8 mouse cellular contexts compared by ENCODE assay signal in genomic region chr3:88082663-88083062, GRCm38 (mm10). TPM values are rescaled to one million over a fixed set of nuclear protein-coding genes. Genes with fewer than 3 reads are reported as not detected.
A peak's percentile ranks its signal among the peaks of the same experiment; 100 is the strongest.
DNase-seq lines count a peak whose midpoint lies in the region; ATAC-seq and TF ChIP-seq lines count a peak whose summit lies in the region.

No protein-coding gene starts in this region.

- no peak for TF ChIP-seq CTCF in CH12.LX (conservative IDR thresholded peaks at IDR 0.05 in 1 of 2, IDR thresholded peaks at IDR 0.05 in 1 of 2; ENCODE audit: low read depth in 2 of 2, low read length in 2 of 2)
- no peak for TF ChIP-seq CTCF in small intestine, adult 2 months (IDR thresholded peaks at IDR 0.05; ENCODE audit: extremely low read depth, insufficient read length, insufficient replicate concordance, low read depth, low read length)

- peaks cover 12% of the 10 kb centered on the region for H3K27me3 ChIP-seq in CH12.LX (replicated peaks)
- H3K27me3 ChIP-seq in heart, embryonic 15.5 days: no peaks in the 10 kb centered on the region
- H3K27me3 ChIP-seq in liver, embryonic 15.5 days: peaks cover 4% of the 10 kb centered on the region
- 0 out of 2 replicates have a peak, but pooled peaks cover under 1% of the 10 kb centered on the region for H3K27me3 ChIP-seq in small intestine, adult 2 months (ENCODE audit: control insufficient read depth, insufficient read depth, low read length)

- TF ChIP-seq RAD21 in CH12.LX (IDR thresholded peaks at IDR 0.05; ENCODE audit: low read depth, low read length): no peak

- dilution Hi-C loops in CH12.LX (cut with MboI; ENCODE audit: extremely low pct_ligation_motif_present, extremely low pct_unique_long_range_greater_than_20kb, low sequenced_read_pairs): no loop called here

- peak; percentile 41; the same call in 1 of the 2 replicates for ATAC-seq in heart, embryonic 15.5 days (replicated peaks; ENCODE audit: insufficient number of reproducible peaks, insufficient read depth, low FRiP score, low read depth)
- peak; percentile 41 for ATAC-seq in liver, embryonic 15.5 days (ENCODE audit: insufficient read depth)

- peak overlapping the region; percentile 66; the same call in 1 of the 2 replicates for H3K27ac ChIP-seq in CH12.LX (ENCODE audit: insufficient read depth, low read depth)
- 0 out of 2 replicates have a peak overlapping the region, but pooled peaks have one; percentile 4 for H3K27ac ChIP-seq in heart, embryonic 15.5 days
- H3K27ac ChIP-seq in liver, embryonic 15.5 days (replicated peaks): 0 out of 2 replicates have a peak overlapping the region, but pooled peaks have one; percentile 56
- H3K27ac ChIP-seq in small intestine, adult 2 months (ENCODE audit: insufficient read depth, low read depth, low read length): peak overlapping the region; percentile 6; the same call in 1 of the 2 replicates

- WGBS in heart, embryonic 15.5 days: 6% methylated on average over 4 of the region's 4 CpGs
- WGBS in liver, embryonic 15.5 days (ENCODE audit: insufficient replicate concordance): 16% methylated on average over 4 of the region's 4 CpGs
- 5% methylated on average over 4 of the region's 4 CpGs for WGBS in small intestine, adult 2 months

- no peak for TF ChIP-seq POLR2A in CH12.LX (IDR thresholded peaks at IDR 0.05; ENCODE audit: low read depth, low read length)
- TF ChIP-seq POLR2A in small intestine, adult 2 months (IDR thresholded peaks at IDR 0.05; ENCODE audit: low read depth, low read length): no peak

- H3K9me3 ChIP-seq in CH12.LX (replicated peaks; ENCODE audit: low read length): no peaks in the 10 kb centered on the region
- H3K9me3 ChIP-seq in heart, embryonic 15.5 days (replicated peaks): no peaks in the 10 kb centered on the region
- H3K9me3 ChIP-seq in liver, embryonic 15.5 days (replicated peaks): no peaks in the 10 kb centered on the region

- H3K4me3 ChIP-seq in CH12.LX (replicated peaks in 1 of 3; ENCODE audit: low read depth in 2 of 3, low read length in 2 of 3, poor library complexity in 1 of 3): peak overlapping the region; percentile 56 to 76 (median 66)
- H3K4me3 ChIP-seq in heart, embryonic 15.5 days: peak overlapping the region; percentile 63
- peak overlapping the region; percentile 76 for H3K4me3 ChIP-seq in liver, embryonic 15.5 days (replicated peaks)
- H3K4me3 ChIP-seq in small intestine, adult 2 months (ENCODE audit: low read depth, low read length): peak overlapping the region; percentile 74

- DNase-seq in CH12.LX (ENCODE audit: extremely low read depth): peak; percentile 88
- DNase-seq in c-Kit-positive CD71-negative TER-119-negative erythroid progenitor cells, embryonic 14.5 days (ENCODE audit: low read depth): peak; percentile 35
- DNase-seq in right cerebral cortex, postnatal 10 days (ENCODE audit: low spot score in 2 of 2): no peak
- DNase-seq in gastrocnemius, postnatal 36 days: no peak
- no peak for DNase-seq in adrenal gland, postnatal 25 days

- peak overlapping the region; percentile 1; the same call in 1 of the 2 replicates for H3K9ac ChIP-seq in CH12.LX (ENCODE audit: insufficient read depth, low read depth)
- H3K9ac ChIP-seq in heart, embryonic 15.5 days: peak overlapping the region; percentile 56
- H3K9ac ChIP-seq in liver, embryonic 15.5 days: peak overlapping the region; percentile 62

- in situ Hi-C loops in CH12.LX (cut with MboI; ENCODE audit: low pct_ligation_motif_present, low pct_unique_long_range_greater_than_20kb, low sequenced_read_pairs): loop anchor here (5.0 kb wide), 1 partner anchor 60 kb away; no protein-coding TSS in a partner anchor

- peak; percentile 64 for TF ChIP-seq EP300 in CH12.LX (IDR thresholded peaks at IDR 0.05; ENCODE audit: low read length)

- H3K36me3 ChIP-seq in CH12.LX (replicated peaks in 1 of 2; ENCODE audit: control insufficient read depth in 1 of 2, insufficient read depth in 1 of 2, low read length in 1 of 2): peaks cover 0 to 24% of the 10 kb centered on the region in 2 experiments
- peaks cover 28% of the 10 kb centered on the region for H3K36me3 ChIP-seq in heart, embryonic 15.5 days
- H3K36me3 ChIP-seq in liver, embryonic 15.5 days (replicated peaks): 0 out of 2 replicates have a peak, but pooled peaks cover 21% of the 10 kb centered on the region
- H3K36me3 ChIP-seq in small intestine, adult 2 months (ENCODE audit: control insufficient read depth, insufficient read depth, low read length): no peaks in the 10 kb centered on the region

- intact Hi-C loops in gastrocnemius, postnatal 36 days (cut with DNase I): no loop called here

- peak overlapping the region; percentile 65 for H3K4me2 ChIP-seq in CH12.LX (ENCODE audit: insufficient read depth, low read depth, poor library complexity, severe bottlenecking)
- H3K4me2 ChIP-seq in heart, embryonic 15.5 days: peak overlapping the region; percentile 84
- H3K4me2 ChIP-seq in liver, embryonic 15.5 days: peak overlapping the region; percentile 87

- H3K79me2 ChIP-seq in CH12.LX (replicated peaks; ENCODE audit: control insufficient read depth, extremely low read depth, insufficient read depth, poor library complexity, severe bottlenecking): no peaks in the 10 kb centered on the region

- peaks cover 10 to 40% of the 10 kb centered on the region in 2 experiments for H3K4me1 ChIP-seq in CH12.LX (ENCODE audit: control insufficient read depth in 1 of 2, insufficient read depth in 2 of 2)
- peaks cover 17% of the 10 kb centered on the region for H3K4me1 ChIP-seq in heart, embryonic 15.5 days (replicated peaks)
- peaks cover 23% of the 10 kb centered on the region for H3K4me1 ChIP-seq in liver, embryonic 15.5 days (replicated peaks)
- H3K4me1 ChIP-seq in small intestine, adult 2 months (ENCODE audit: control insufficient read depth, insufficient read depth, insufficient read length, low read length): no peaks in the 10 kb centered on the region; the same call in 1 of the 2 replicates

TF ChIP-seq in CH12.LX, 34 proteins besides CTCF, POLR2A, EP300 and RAD21 (continues in another document):
- no peak for TF ChIP-seq NELFE (IDR thresholded peaks at IDR 0.05; ENCODE audit: low read depth, low read length)
- no peak for TF ChIP-seq SMC3 (IDR thresholded peaks at IDR 0.05; ENCODE audit: low read depth, low read length)
- no peak for TF ChIP-seq USF2 (conservative IDR thresholded peaks at IDR 0.05; ENCODE audit: low read depth, low read length)
- TF ChIP-seq MYC (IDR thresholded peaks at IDR 0.05; ENCODE audit: low read depth, low read length): peak; percentile 83; the same call in 1 of the 2 replicates
- TF ChIP-seq HCFC1 (IDR thresholded peaks at IDR 0.05; ENCODE audit: low read depth, low read length): peak; percentile 45
- TF ChIP-seq NRF1 (IDR thresholded peaks at IDR 0.05; ENCODE audit: low read depth, low read length): peak; percentile 31; the same call in 1 of the 2 replicates
- peak; percentile 92 for TF ChIP-seq SIN3A (IDR thresholded peaks at IDR 0.05; ENCODE audit: low read length)
- TF ChIP-seq MAX (IDR thresholded peaks at IDR 0.05; ENCODE audit: low read length): peak; percentile 48
- TF ChIP-seq PAX5 (IDR thresholded peaks at IDR 0.05; ENCODE audit: low read length): no peak

RNA-seq across cellular contexts. Expression of gene Iqgap3, which starts 0.9 kb away (rescaled TPM):
- 15.9 and 21.9 TPM in 2 replicates for total RNA-seq in CH12.LX (2012; rRNA removed)
- total RNA-seq in CH12.LX (2014; rRNA removed): 12.1 and 13.0 TPM in 2 replicates
- polyA plus RNA-seq in CH12.LX (2012; ENCODE audit: insufficient read length, low read depth): 16.1 and 18.3 TPM in 2 replicates
- polyA plus RNA-seq in heart, embryonic 15.5 days (2015; fragmentation: Nextera tagmentation; extraction: Ambion mirVana): 21.1 and 25.1 TPM in 2 replicates
- polyA plus RNA-seq in liver, embryonic 15.5 days (2015; fragmentation: Nextera tagmentation; extraction: Ambion mirVana): 7.3 and 8.0 TPM in 2 replicates
- 7.1 and 14.6 TPM in 2 replicates for polyA plus RNA-seq in small intestine, adult 2 months (2012; rRNA removed)
- total RNA-seq in gastrocnemius, postnatal 36 days (2021): under 1 TPM; 0.64 TPM
- total RNA-seq in adrenal gland, postnatal 25 days (2021): 4.5 and 5.9 TPM in 2 replicates

RNA-seq across cellular contexts. Expression of gene Ttc24, which starts 4.6 kb away (rescaled TPM):
- total RNA-seq in CH12.LX (2012; rRNA removed) (not detected in 2 replicates), CH12.LX (2014; rRNA removed) (not detected in 2 replicates)
- polyA plus RNA-seq in CH12.LX (2012; ENCODE audit: insufficient read length, low read depth): not detected in 2 replicates
- polyA plus RNA-seq in heart, embryonic 15.5 days (2015; fragmentation: Nextera tagmentation; extraction: Ambion mirVana): 0.32 TPM in 1 of 2 replicates, not detected in the other
- polyA plus RNA-seq in liver, embryonic 15.5 days (2015; fragmentation: Nextera tagmentation; extraction: Ambion mirVana): not detected in 2 replicates
- not detected in 2 replicates for polyA plus RNA-seq in small intestine, adult 2 months (2012; rRNA removed)
- not detected for total RNA-seq in gastrocnemius, postnatal 36 days (2021)
- not detected in 2 replicates for total RNA-seq in adrenal gland, postnatal 25 days (2021)

RNA-seq across cellular contexts. Expression of gene Naxe, which starts 24.4 kb away (rescaled TPM):
- total RNA-seq in CH12.LX (2012; rRNA removed): 98.1 and 124 TPM in 2 replicates
- total RNA-seq in CH12.LX (2014; rRNA removed): 65.6 and 71.0 TPM in 2 replicates
- 80.5 and 91.3 TPM in 2 replicates for polyA plus RNA-seq in CH12.LX (2012; ENCODE audit: insufficient read length, low read depth)
- 137 and 155 TPM in 2 replicates for polyA plus RNA-seq in heart, embryonic 15.5 days (2015; fragmentation: Nextera tagmentation; extraction: Ambion mirVana)
- 75.0 and 81.5 TPM in 2 replicates for polyA plus RNA-seq in liver, embryonic 15.5 days (2015; fragmentation: Nextera tagmentation; extraction: Ambion mirVana)
- polyA plus RNA-seq in small intestine, adult 2 months (2012; rRNA removed): 25.4 and 41.6 TPM in 2 replicates
- total RNA-seq in gastrocnemius, postnatal 36 days (2021): 10 to 100 TPM; 36.3 to 37.9 TPM
- 126 and 140 TPM in 2 replicates for total RNA-seq in adrenal gland, postnatal 25 days (2021)

RNA-seq across cellular contexts. Expression of gene Gpatch4, which starts 39.8 kb away (rescaled TPM):
- total RNA-seq in CH12.LX (2012; rRNA removed) (49.1 and 64.2 TPM in 2 replicates), CH12.LX (2014; rRNA removed) (20.3 and 21.6 TPM in 2 replicates)
- 128 and 182 TPM in 2 replicates for polyA plus RNA-seq in CH12.LX (2012; ENCODE audit: insufficient read length, low read depth)
- 15.4 and 20.6 TPM in 2 replicates for polyA plus RNA-seq in heart, embryonic 15.5 days (2015; fragmentation: Nextera tagmentation; extraction: Ambion mirVana)
- 14.3 and 18.1 TPM in 2 replicates for polyA plus RNA-seq in liver, embryonic 15.5 days (2015; fragmentation: Nextera tagmentation; extraction: Ambion mirVana)
- polyA plus RNA-seq in small intestine, adult 2 months (2012; rRNA removed): 3.7 and 4.4 TPM in 2 replicates
- total RNA-seq in gastrocnemius, postnatal 36 days (2021): 10 to 100 TPM; 16.0 to 17.1 TPM
- total RNA-seq in adrenal gland, postnatal 25 days (2021): 14.1 and 23.4 TPM in 2 replicates

RNA-seq across cellular contexts. Expression of gene Hapln2, which starts 55.3 kb away (rescaled TPM):
- total RNA-seq in CH12.LX (2012; rRNA removed) (not detected in 2 replicates), CH12.LX (2014; rRNA removed) (not detected in 2 replicates)
- polyA plus RNA-seq in CH12.LX (2012; ENCODE audit: insufficient read length, low read depth): not detected in 2 replicates
- 0.15 TPM in 1 of 2 replicates, not detected in the other for polyA plus RNA-seq in heart, embryonic 15.5 days (2015; fragmentation: Nextera tagmentation; extraction: Ambion mirVana)
- not detected in 2 replicates for polyA plus RNA-seq in liver, embryonic 15.5 days (2015; fragmentation: Nextera tagmentation; extraction: Ambion mirVana)
- polyA plus RNA-seq in small intestine, adult 2 months (2012; rRNA removed): not detected in 2 replicates
- under 1 TPM in 1 of 2 experiments, not detected in 1; 0.42 TPM for total RNA-seq in gastrocnemius, postnatal 36 days (2021)
- total RNA-seq in adrenal gland, postnatal 25 days (2021): not detected in 2 replicates

Comparison
In these comparisons a context has a peak if more than half of its experiments do, and no peak if none do; other contexts are left out.
1. DNase-seq: peak in CH12.LX (single experiment) and c-Kit-positive CD71-negative TER-119-negative erythroid progenitor cells, embryonic 14.5 days (single experiment); none in right cerebral cortex, postnatal 10 days (0 of 2), gastrocnemius, postnatal 36 days (0 of 2) and adrenal gland, postnatal 25 days (single experiment).
2. H3K27ac ChIP-seq: peak in every context shown above with its lines; median percentile 66 in CH12.LX; 56 in liver, embryonic 15.5 days; 6 in small intestine, adult 2 months; 4 in heart, embryonic 15.5 days.
3. H3K9ac ChIP-seq: peak in every context shown above with its lines; median percentile 62 in liver, embryonic 15.5 days; 56 in heart, embryonic 15.5 days; 1 in CH12.LX.
4. Peak in every context shown above with its lines, with median percentiles within 50 percentile points of each other: H3K4me2 ChIP-seq and H3K4me3 ChIP-seq.